Mouse (Mus musculus): ENCODE measurements around the gene Spryd7. TPM values are rescaled to one million over a fixed set of nuclear protein-coding genes. Genes with fewer than 3 reads are reported as not detected.

Gene Spryd7
- polyA plus RNA-seq, 1 experiment from 2014 or later: 36.5 TPM

- Histone ChIP-seq H3K36me3 (ENCODE audit: control insufficient read depth, insufficient read depth) (no peaks in the 10 kb centered on the region), H3K9ac (ENCODE audit: low read depth, low read length) (no peak overlapping the region), H3K4me1 (replicated peaks; ENCODE audit: control insufficient read depth, insufficient read depth, low read length) (no peaks in the 10 kb centered on the region), H3K9me3 (ENCODE audit: control insufficient read depth) (no peaks in the 10 kb centered on the region), H3K4me3 (ENCODE audit: low read depth, low read length) (no peak overlapping the region), H3K27ac (ENCODE audit: low read depth, low read length) (no peak overlapping the region), H3K27me3 (replicated peaks; ENCODE audit: control insufficient read depth, insufficient read depth, low read length) (no peaks in the 10 kb centered on the region), H3K4me2 (replicated peaks; ENCODE audit: low read depth) (peak overlapping the region; percentile 35)
- peak; percentile 97 for TF ChIP-seq CTCF (IDR thresholded peaks at IDR 0.05; ENCODE audit: low read depth)
- peak; percentile 73 for ATAC-seq
- 41% methylated on average over 20 of the region's 20 CpGs for WGBS
Measured at GRCm38 (mm10) chr14:61497716-61498490, 58.8 kb downstream of the Spryd7 start.

GRCm38 (mm10) chr14:61493511-61494135, 63.1 kb downstream of the Spryd7 start:
- H3K4me3 ChIP-seq (ENCODE audit: low read depth, low read length): no peak overlapping the region
- no peak for TF ChIP-seq CTCF (IDR thresholded peaks at IDR 0.05; ENCODE audit: low read depth)
- no peak overlapping the region for H3K9ac ChIP-seq (ENCODE audit: low read depth, low read length)
- H3K36me3 ChIP-seq (ENCODE audit: control insufficient read depth, insufficient read depth): no peaks in the 10 kb centered on the region
- H3K27me3 ChIP-seq (replicated peaks; ENCODE audit: control insufficient read depth, insufficient read depth, low read length): no peaks in the 10 kb centered on the region
- H3K4me2 ChIP-seq (replicated peaks; ENCODE audit: low read depth): no peak overlapping the region
- ATAC-seq: no peak
- H3K4me1 ChIP-seq (replicated peaks; ENCODE audit: control insufficient read depth, insufficient read depth, low read length): no peaks in the 10 kb centered on the region
- no peaks in the 10 kb centered on the region for H3K9me3 ChIP-seq (ENCODE audit: control insufficient read depth)
- 61% methylated on average over 6 of the region's 6 CpGs for WGBS
- H3K27ac ChIP-seq (ENCODE audit: low read depth, low read length): no peak overlapping the region

Other genes with a start within 250 kb of the Spryd7 start
- gene Arl11, start 247.1 kb downstream of the Spryd7 start, polyA plus RNA-seq (2015; fragmentation: Nextera tagmentation; extraction: Ambion mirVana): 1.4 and 1.5 TPM in 2 replicates
- gene Ebpl, start 196.4 kb downstream of the Spryd7 start, polyA plus RNA-seq (2015; fragmentation: Nextera tagmentation; extraction: Ambion mirVana): 11.1 and 12.1 TPM in 2 replicates
- 18.9 and 20.0 TPM in 2 replicates for gene Kpna3, start 117.0 kb downstream of the Spryd7 start, polyA plus RNA-seq (2015; fragmentation: Nextera tagmentation; extraction: Ambion mirVana)
- gene Trim13, start 41.4 kb upstream of the Spryd7 start, polyA plus RNA-seq (2015; fragmentation: Nextera tagmentation; extraction: Ambion mirVana): 7.9 and 8.6 TPM in 2 replicates
- gene Kcnrg, start 50.6 kb upstream of the Spryd7 start, polyA plus RNA-seq (2015; fragmentation: Nextera tagmentation; extraction: Ambion mirVana): 0.25 and 0.27 TPM in 2 replicates